ENCODE assay signal across 12 mouse cellular contexts in the genomic region with DNA sequence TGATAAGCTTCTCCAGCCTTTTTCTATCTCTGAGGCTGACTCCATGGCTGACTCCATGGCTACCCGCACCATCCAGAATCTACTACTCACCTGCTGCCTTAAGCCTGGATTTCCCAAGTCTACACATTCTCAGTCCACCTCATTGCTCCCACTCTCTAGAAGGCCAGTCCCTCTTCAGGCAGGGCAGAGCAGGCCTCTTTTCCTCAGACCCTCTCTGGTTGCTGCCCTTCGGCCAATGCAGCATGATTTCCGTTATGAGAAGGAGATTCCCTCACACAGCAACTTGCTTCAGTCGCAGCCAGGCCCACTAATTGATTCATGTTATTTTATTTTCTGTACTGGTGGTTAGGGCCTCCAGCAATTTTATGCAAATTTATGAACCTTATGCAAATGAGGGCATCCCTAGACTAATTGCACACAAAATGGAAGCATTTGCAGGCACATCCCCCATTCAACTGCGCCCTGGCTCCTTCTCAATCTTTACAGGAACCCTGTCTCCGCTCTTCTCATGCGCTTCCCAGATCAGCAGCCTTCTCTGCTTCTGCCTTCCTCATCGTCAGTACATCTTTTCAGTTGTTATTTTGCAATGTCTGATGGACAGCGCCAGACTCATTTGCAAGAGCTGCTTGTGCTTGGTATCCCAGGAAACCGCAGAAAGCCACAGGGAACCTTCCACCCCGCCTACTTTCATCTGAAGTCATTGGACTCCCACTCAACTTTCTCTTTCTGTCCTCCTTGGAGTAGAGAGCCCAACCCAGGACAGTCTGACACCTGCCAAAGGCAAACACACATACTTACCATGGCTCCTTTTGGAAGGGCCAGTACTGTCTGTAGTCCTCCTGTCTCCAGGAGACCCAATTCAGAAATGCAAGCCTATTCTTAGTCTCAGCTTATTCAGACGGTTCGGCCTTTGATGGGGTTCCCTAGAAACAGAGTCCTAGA.
DNase-seq lines count a peak whose midpoint lies in the region; ATAC-seq lines count a peak whose summit lies in the region.
"Had no signal": no experiment of that assay in that cellular context is flagged by ENCODE, and none has a peak within 500 bp of the region (broad histone marks: within the 10 kb centered on the region; RNA-seq: fewer than 3 reads in every experiment).

No protein-coding gene starts in this region.

- WGBS in hindbrain, embryonic 10.5 days: 60% methylated on average over 13 of the region's 13 CpGs

- H3K4me1 ChIP-seq in hindbrain, embryonic 10.5 days (replicated peaks): peaks cover 22% of the 10 kb centered on the region
- H3K4me1 ChIP-seq: limb, embryonic 15.5 days had no signal

- peak; percentile 49 for DNase-seq in right cerebral cortex, adult 18-20 months
- no peak for DNase-seq in right cerebral cortex, postnatal 14 days
- DNase-seq in hindbrain, embryonic 10.5 days (ENCODE audit: low spot score): no peak
- peak; percentile 0 for DNase-seq in skeletal muscle tissue, adult 2 months (ENCODE audit: low read depth, low spot score)
- no peak for DNase-seq in testis, postnatal 10 days (ENCODE audit: low spot score)
- DNase-seq in liver: no peak
- DNase-seq: cerebellum, adult 9-10 months had no signal

- H3K36me3 ChIP-seq in hindbrain, embryonic 10.5 days: no peaks in the 10 kb centered on the region
- H3K36me3 ChIP-seq: heart, embryonic 13.5 days; limb, embryonic 15.5 days had no signal

- ATAC-seq in megakaryocyte progenitor cell, adult 5-6 weeks (replicated peaks; ENCODE audit: poor library complexity): peak; percentile 37
- ATAC-seq in monocyte, adult 5-6 weeks (replicated peaks; ENCODE audit: insufficient number of reproducible peaks, low FRiP score, low TSS enrichment, poor library complexity, severe bottlenecking): no peak

- no peaks in the 10 kb centered on the region for H3K9me3 ChIP-seq in hindbrain, embryonic 10.5 days
- H3K9me3 ChIP-seq: heart, embryonic 13.5 days; limb, embryonic 15.5 days had no signal

- H3K27me3 ChIP-seq in hindbrain, embryonic 10.5 days (ENCODE audit: insufficient read depth, poor library complexity, severe bottlenecking): peaks cover 18% of the 10 kb centered on the region

- no peak overlapping the region for H3K4me3 ChIP-seq in hindbrain, embryonic 10.5 days
- H3K4me3 ChIP-seq: heart, embryonic 13.5 days; limb, embryonic 15.5 days had no signal

- peak overlapping the region; percentile 35; the same call in 1 of the 2 replicates for H3K27ac ChIP-seq in hindbrain, embryonic 10.5 days
- H3K27ac ChIP-seq: heart, embryonic 13.5 days; kidney, postnatal 0 days; limb, embryonic 15.5 days had no signal

Comparison
In these comparisons a context has a peak if more than half of its experiments do, and no peak if none do; other contexts are left out.
1. DNase-seq: peak in right cerebral cortex, adult 18-20 months (single experiment) and skeletal muscle tissue, adult 2 months (single experiment); none in right cerebral cortex, postnatal 14 days (single experiment), hindbrain, embryonic 10.5 days (single experiment), testis, postnatal 10 days (single experiment) and liver (single experiment).